Mouse (Mus musculus): Measurements from ENCODE around the gene Tshz2.

Tshz2 gene

DNA sequence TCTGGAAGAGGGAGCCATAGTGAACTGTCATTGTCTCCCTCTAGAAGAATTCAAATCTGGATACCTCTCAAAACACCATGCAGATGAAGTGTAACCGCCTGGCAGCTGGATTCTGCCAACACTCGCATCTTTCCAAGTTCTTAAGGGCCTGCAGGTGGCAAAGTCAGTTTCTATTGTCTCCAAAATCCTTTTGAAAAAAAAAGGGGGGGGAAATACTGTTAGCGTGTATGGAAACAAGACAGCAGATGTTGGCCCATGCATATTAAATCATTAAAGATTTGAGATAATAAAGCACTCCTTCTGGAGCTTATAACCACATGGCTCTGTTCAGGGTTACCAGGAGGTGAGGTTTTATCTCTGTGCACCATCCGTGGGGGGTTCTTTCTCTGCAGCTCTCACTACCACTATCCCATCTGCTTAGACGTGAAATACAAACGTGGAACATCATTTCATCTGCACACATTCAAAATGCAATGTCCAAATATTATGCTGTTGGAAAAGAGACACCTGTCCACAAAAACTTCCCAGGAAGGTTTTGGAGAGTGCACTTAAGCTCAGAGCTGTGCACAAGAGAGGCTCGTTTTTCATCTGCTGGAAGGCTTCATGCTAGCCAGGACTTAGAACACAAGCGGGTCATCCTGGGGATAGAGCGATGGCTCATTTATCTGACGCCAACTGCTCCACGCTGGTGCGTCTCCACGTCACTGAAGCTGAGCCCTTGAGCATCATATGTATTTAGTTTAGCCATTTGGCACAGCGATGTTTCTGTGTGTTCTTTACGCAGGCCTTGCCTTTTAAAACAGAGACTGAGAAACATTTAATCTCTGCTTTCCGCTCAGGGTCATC lies 307.7 kb downstream of the Tshz2 start:
- no peak for DNase-seq (ENCODE audit: low read depth, low spot score)

DNA sequence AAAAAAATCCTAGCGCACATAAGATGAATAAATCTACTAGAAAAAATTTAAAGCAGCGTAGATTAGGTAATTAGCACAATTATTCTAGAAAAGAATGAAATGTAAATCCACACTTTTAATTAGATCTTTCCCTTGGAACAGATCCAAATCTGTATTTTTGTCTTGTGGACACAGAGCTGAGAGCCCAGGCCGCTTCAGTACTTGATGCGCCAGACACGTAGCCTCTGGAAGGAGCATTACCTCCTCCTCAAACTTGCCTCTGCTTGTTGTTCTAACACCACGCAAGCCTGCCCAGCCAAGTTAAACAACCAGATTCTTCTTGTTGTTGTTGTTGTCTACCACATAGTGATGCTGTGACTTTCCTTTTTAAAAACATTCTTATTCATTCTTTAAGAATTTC lies 310.9 kb downstream of the Tshz2 start:
- no peak for DNase-seq (ENCODE audit: low read depth, low spot score)

DNA sequence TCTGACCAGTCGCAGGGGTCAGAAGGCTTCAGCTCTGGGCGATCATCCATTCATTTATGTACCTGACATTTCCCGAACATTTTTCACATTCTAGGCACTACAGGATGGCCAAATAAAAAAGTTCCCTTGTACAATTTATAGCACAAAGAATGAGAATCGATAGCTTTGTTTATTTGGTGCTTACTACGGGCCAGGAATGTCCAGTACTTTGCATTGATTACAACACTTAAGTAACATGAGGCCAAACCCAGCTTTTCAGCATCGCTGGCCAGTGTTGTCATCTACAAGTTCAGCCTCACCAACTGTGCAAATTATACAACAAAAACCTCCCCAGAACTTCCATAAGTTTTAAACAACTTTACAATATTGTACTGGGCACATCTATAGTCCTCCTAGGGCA lies 315.3 kb downstream of the Tshz2 start:
- DNase-seq (ENCODE audit: low read depth, low spot score): no peak

DNA sequence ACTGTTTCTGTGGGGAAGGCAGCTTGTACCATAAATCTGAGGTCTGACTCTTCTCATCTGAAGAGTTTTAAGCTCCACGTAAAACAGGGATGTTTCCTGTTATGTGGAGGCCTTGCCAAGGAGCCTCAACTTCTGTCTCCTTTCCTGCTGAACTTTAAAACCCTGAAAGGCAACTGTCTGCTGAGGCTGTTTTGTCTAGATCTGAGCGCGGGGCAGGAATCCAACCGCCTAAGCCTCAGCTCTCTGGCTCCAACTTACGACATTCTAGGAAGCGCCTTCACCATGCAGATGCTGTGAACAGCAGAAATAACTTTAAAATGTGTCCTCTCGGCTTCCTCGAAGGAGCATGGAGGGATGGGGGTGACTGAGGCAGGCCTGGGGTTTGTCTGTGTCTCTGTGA lies 318.2 kb downstream of the Tshz2 start:
- DNase-seq (ENCODE audit: low read depth, low spot score): no peak

DNA sequence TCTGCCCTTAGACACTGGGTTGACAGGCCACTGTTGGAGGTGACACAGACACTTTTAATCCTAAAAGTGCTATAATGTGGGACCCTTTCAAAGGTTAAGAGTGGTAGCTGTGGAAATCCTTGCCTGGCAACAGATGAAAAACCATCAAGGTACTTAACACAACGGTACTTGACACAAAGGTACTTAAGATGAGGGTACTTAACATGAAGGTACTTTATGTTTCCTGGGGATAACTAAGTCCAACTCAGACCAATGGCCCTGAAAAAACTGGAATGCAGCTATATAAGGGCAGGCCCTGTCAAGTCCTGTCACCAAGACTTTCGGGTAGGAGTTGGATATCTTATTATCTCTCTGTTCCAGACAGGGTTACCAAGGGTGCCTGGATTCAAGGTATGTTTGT lies 320.2 kb downstream of the Tshz2 start:
- DNase-seq (ENCODE audit: low read depth, low spot score): no peak

DNA sequence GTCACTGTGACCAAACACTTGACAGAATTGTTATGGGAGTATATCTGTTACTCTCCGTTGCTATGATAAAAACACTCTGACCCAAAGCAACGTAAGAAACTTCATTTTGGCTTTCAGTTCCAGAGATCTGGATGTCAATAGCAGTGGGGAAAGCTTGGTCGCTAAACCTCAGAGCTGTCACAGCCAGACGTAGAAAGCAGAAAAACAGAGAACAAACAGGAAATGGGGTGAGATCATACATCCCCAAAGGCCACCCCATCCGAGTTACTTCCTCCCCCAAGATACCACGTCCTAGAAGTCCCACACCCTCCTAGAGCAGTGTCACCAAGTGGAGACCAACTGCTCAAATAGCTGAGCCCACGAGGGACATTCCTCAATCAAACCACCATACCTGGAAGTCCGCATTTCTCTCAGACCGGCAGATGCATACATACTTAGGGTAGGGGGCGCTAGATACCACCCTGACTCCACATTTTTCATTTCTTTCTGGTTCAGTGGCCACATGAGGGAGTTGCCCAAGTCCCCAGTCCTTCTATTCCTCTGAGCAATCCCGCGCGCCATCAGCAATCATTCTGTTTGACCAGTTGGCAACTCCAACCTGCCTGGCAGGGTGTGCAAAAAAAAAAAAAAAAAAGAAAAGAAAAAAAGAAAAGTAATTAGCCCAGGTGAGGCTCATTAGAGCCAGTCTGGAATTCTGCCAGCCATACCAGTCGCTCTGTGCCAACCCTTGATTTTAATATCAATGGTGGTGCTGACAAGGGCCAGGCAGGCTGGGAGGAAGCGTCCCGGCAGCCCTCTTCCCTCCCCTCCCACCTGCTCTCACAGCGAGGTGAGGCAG lies 326.1 kb downstream of the Tshz2 start:
- DNase-seq (ENCODE audit: low read depth, low spot score): no peak

DNA sequence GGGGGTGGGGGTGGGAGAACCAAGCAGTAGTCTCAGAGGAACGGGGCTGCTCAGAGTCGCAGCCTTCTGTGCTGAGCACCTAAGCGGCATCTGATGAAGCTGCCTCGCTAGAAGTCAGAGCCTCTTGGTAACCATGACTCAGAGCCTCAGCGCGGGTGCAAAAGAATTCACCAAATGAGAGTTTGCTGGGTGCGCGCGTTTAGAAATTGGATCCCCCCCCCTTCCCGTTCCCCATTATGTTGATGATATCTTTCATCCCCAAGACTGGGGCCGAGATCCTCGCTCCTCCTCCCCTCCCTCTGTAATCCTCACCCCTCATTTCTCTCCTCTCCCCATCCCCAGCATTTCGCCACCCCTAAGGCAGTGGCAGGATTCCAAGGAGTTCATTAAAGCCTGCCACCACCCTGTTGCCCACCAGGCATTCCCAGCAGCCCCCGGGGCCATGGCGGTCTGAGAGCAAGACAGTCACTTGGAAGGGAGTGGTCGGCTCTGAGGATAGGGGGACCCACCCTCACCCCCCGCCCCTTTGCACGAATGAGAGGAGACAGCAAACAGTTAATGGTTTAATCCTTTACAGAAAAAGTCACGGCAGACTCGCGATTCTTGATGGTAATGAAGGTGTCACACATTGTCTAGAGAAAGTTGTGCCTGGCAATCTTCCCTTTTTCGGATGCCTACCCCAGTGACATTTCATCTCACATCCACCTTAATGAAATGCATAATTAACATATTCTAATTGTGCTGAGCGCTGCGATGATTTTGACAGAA lies 328.8 kb downstream of the Tshz2 start:
- DNase-seq (ENCODE audit: low read depth, low spot score): no peak

DNA sequence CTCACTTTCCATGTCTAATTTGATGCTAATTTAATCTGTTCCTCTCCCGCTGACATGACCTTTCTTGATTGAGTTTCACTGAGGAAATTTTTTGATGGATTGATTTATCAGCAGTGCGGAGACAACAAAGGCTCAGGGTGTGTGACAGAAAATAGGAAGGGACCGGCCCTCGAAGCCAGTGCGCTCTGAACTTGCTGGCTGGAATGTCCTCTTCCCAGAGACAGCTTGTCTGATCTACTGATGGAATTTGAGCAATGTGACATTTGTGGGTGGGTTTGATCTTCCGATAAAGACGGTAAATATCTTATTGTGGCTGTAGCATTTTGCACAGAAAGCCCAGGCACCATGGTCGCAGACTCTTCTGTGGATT lies 329.4 kb downstream of the Tshz2 start:
- no peak for DNase-seq (ENCODE audit: low read depth, low spot score)

DNA sequence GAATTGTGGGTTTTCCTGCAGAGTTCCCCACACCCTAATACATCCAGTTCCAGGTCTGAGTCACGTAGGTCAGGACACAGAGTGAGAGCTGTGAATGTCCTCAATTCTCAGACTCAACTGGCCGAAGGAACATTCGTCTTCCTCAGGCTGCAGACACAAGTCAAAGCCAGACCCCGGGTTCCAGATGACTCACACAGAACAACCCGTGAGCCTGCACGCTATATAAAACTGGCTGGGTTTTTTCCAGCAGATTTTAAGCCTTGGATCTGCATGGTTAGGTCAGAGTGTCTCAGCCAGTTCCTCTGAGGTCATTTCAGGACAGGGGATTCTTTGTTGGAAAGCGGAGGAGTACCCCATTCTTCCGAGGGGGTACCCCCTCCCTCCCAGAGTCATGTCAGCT lies 330.0 kb downstream of the Tshz2 start:
- DNase-seq (ENCODE audit: low read depth, low spot score): no peak

DNA sequence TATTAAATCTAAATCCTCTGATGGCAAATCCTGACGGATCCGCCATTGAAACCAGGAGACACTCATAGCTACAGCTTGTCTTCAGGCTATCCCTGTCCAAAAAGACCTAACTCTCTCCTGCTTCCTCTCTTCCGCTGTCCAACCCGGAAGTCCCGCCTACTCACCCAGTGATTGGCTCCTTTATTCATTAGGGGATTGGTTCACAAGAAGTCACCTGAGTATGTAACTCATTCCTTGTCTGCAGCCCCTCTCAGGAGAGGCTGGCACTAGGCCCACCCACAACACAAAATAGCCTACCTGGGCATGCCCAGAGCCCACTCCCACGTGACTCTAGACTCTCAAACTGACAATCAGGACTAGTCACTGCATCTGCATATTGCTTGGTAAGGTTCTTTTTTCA lies 337.7 kb downstream of the Tshz2 start:
- no peak for DNase-seq (ENCODE audit: low read depth, low spot score)

DNA sequence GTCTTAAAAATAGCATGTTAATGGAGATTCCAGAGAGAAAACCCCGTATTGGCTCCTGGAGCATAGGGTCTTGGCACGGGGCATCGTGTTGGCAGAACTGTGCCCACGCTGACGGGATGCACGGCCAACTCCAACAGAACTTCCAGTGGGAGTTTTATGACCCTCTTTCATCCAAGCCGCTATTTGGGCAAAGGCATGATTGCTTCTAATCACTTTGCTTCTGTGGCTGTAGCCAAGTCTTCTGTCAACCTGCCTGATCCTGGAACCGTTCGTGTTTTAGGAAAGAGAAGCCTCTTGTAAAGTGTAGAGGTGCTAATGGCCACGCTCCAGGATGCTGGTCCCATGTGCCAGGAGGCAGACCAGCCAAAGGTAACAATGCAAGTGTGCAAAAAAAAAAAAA lies 350.1 kb downstream of the Tshz2 start:
- no peak for DNase-seq (ENCODE audit: low read depth, low spot score)

DNA sequence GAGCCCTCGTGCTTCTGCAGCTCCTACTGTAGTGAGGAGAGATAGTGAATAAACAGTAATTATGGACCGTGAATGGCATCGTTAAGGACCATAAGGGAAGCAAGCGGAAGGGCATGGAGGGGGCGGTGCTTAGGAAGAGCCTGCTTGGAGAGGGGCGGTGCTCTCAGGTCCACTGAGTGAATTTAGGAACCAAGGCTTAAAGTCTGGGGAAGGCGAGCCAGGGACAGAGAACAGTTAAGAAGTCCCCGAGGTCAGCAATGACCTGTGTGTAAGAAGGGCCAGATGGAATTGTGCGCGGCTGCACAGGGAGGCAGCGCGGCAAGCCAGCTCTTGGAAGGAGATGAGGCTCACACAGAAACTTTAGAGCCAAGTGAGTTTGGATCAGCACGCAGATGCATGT lies 354.4 kb downstream of the Tshz2 start:
- no peak for DNase-seq (ENCODE audit: low read depth, low spot score)

DNA sequence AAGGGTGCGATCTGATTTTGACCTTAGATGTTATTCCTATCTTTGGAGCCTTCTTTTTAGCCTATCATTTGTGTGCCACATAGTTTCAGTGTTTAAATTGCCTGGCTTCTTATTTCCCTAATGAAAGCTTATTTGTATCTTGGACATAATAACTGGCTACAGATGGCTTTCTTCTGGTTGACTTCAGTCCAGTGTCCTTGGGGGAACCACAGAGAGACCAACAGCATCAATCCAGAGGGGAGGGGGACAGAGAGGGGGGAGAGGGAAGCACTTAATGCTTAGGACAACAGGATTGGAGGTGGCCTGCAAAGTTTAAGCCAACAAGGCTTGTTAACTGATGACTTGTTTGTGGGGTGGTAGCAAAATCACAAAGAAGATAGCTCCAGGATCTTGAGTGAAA lies 356.4 kb downstream of the Tshz2 start:
- no peak for DNase-seq (ENCODE audit: low read depth, low spot score)

DNA sequence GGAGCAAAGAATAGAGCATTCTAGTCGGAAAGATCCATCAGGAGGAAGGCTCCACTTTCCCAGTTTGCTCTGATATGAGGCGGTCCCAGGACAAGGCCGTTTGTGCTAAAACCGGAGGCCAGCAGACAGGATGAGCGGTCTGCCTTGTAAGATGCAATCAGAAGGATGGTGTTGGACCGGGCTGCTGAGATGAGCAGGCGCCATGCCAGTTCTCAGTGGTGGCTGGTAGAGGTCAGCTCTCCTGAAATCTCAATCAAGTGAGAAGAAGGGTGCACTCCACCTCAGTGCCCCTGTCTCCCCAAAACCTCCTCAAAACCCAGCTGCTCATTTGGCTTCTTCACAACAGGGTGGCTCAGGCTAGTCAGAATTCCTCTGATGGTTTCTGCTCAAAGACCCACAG lies 358.2 kb downstream of the Tshz2 start:
- DNase-seq (ENCODE audit: low read depth, low spot score): no peak

DNA sequence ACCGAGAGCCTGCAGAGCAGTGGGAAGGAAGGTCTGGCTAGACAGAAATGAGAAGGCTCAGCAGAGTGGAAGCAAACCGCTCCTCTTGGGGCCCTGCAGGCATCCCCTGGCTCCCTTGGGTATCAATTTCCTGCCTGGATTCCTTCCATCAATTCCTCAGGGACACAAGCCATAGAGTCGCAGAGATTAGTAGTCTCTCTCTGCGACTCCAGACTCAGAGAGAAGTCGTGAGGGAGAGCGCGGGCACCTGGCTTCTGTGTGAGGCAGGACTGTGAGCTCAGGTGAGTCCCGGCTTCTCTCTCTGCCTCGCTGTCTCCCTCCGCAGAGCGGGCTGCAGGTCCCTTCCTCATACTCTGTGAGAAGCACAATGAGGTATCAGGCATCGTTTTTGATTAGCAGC lies 363.2 kb downstream of the Tshz2 start:
- no peak for DNase-seq (ENCODE audit: low read depth, low spot score)

DNA sequence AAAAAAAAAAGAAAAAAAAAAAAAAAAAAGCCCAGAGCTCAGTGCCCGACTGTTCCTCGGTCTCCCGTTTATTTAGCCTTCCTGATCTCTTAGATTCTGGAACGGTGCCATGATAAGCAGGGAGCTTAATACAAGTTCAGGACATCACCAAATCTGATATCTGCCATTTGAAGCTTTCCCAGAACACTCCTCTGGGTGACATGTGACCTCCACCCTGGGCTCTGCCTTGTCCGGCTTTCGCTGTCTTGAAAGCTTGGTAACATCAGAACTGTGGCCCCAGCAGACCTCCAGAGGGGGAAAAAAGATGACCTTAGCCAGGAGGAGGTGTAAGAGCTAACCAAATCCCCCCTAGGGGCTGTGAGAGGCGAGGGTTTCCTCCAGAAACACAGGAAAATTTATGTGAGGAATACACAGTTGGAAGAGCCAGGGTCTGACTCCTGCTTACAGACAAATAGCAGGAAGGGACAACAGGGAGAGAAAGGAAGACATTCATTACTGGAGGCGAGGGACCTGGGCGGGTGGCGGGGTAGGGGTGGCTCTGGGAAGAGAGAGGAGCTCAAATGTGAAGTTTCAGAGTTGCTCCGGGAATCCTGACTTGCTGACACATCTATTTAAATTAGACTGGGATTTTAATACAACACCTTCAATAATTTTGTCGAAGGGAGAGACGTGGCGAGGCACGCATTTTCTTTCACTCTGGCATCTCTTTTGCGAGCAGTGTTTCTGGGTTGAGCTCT lies 363.9 kb downstream of the Tshz2 start:
- DNase-seq (ENCODE audit: low read depth, low spot score): no peak

DNA sequence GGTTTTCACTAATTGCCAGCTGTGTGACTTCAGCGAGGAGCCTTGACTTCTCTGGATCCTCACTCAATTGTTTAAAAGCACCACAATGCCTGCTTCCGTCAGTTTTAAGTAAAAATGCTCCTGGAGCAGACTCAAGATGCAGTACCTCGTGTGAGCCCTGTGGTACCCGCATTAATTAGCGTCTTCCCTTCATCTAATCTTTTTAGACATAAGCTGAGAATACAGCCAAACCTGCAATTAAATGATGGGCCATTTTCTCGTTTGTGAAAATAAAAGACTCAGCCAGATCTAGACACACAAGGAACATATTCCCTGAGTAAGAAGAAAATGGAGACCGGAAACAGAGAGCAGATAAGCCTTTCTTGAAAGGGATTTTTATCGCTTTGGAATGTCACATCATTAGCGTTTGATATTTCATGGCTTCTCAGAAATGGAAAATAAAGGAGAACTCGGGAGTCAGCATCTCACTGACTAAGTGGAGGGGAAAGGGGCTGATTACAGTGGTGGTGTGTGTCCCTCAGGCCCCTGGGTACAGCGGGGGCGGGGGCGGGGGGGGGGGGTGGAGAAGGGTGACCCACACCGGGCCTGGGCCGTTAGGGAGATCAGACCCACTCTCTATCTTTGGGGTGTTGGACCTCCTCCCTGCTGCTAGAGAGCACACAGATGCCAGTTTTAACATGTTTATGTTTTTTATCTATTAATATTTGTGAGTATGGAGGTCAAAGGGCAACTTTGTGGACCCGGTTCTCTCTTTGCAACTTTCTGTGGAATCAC lies 364.6 kb downstream of the Tshz2 start:
- DNase-seq (ENCODE audit: low read depth, low spot score): no peak

DNA sequence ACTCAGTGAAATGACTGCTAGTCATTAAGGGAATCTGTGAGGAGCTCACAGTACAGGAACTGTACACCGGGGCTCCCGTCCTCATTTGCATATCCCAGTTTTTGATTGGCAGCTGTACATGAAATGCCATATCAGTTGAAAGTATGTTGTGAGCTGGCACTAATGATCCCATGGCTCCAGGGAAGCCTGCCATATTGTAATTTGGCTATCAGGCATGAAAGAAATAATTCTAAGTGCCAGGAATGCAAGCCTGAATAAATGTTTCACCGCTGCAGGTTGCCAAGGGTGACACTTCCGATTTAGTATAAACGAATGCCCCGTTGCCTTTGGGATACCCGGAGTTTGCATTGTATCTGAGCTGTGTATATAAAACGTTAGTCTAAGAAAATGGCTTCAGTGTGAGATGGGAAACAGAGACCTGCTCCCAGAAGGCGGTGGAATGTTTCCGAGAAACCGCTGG lies 366.1 kb downstream of the Tshz2 start:
- DNase-seq (ENCODE audit: low read depth, low spot score): no peak

DNA sequence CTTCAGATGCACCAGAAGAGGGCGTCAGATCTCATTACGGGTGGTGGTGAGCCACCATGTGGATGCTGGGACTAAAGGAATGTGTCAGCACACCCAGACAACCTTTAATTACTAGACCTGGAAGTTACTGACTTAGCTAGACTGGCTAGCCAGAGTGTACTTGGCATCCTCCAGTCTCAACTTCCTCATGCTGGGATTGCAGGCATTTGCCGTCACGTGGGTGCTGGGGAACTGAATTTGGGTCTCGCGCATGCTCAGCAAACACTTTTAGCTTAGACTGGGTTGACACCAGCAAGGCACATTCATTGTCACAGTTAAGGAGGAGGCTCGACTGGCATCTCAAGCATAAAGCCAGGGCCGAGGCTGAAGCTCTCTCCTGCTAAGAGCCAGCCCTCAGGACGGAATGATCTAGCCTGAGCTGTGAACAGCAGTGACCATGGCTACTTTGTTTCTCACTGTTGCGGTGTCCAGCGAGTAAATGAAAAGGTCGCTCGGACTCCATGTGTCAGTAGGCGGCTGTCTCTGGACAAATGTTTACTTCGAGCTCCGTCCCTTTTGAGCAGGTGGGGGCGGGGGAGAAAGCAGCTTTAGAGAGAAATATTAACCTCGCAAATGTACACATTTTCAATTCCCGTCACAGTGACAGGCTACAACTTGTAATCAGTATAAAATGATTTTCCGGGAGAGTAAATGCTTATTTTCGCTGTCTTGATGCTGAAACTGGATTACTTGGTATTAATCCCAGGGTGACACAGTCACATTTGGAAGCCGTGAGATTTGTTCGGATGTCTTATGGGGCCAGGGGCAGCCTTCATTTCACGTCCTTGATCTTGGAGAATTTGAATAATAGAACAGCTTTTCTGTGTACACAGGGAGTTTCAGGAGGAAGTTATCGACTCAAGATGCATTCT lies 370.0 kb downstream of the Tshz2 start:
- DNase-seq (ENCODE audit: low read depth, low spot score): no peak

DNA sequence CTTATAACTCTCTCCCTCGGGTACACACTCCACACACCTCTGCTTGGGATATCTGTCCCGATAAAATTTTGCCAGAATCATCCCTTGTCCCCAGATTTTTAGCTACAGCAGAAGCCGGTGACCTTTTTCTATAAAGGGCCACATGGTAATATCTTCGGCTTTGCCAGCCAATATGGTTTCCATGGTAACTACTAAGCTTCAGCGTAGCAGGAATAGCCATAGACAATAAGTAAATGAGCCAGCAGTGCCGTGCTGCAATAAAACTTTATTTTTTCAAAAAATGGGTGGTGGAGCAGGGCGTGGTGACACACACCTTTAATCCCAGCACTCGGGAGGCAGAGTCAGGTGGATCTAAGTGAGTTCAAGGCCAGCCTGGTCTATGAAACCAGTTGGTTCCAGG lies 370.9 kb downstream of the Tshz2 start:
- DNase-seq (ENCODE audit: low read depth, low spot score): no peak
